Mouse (Mus musculus) C2C12 (cell line): ENCODE results near the gene Nid2.

Experiments
- CTCF ChIP-seq: IDR thresholded peaks from one replicate; pipeline ENCODE4 v1.5.1; 2011; ENCODE audit not compliant: control insufficient read depth, insufficient read depth, insufficient read length
- MAX ChIP-seq: IDR thresholded peaks from one replicate; pipeline ENCODE4 v1.6.1; 2011; ENCODE audit warnings: mild to moderate bottlenecking, control low read depth
- MYOD1 ChIP-seq: IDR thresholded peaks from one replicate; pipeline ENCODE4 v1.6.1; 2011; ENCODE audit warnings: low read depth; ENCODE audit not compliant: control insufficient read depth, insufficient read length
- MYOG ChIP-seq: IDR thresholded peaks from one replicate; pipeline ENCODE4 v1.6.1; 2011; ENCODE audit not compliant: control insufficient read depth, insufficient read length; ENCODE audit errors: extremely low read depth
- USF1 ChIP-seq: IDR thresholded peaks from one replicate; pipeline ENCODE4 v1.6.1; 2011; ENCODE audit warnings: low read depth, mild to moderate bottlenecking, control low read depth, moderate library complexity

- TF ChIP-seq CTCF = no peak
- TF ChIP-seq USF1 = no peak
- no peak for TF ChIP-seq MAX
- TF ChIP-seq MYOG = no peak
- TF ChIP-seq MYOD1 = no peak
Observed at GRCm38 (mm10) chr14:19839600-19840332, 88.7 kb downstream of the Nid2 start.
